Mouse (Mus musculus) hindbrain, embryonic 10.5 days (tissue): ENCODE measurements around the gene Dnah10. TPM values are rescaled to one million over a fixed set of nuclear protein-coding genes. Genes with fewer than 3 reads are reported as not detected.

Experiments
- DNase-seq: peaks from one replicate; pipeline ENCODE4 v3.0.0-alpha.2; 2017; ENCODE audit warnings: low spot score
- H3K27ac ChIP-seq: fragments of 300-500 bp; sonication (generic); 2 replicates; pipeline ENCODE4 v1.5.1; 2016; ENCODE audit warnings: mild to moderate bottlenecking, moderate library complexity
- H3K27me3 ChIP-seq: fragments of 300-500 bp; sonication (generic); 2 replicates; pipeline ENCODE4 v1.6.1; 2016; ENCODE audit warnings: mild to moderate bottlenecking; ENCODE audit not compliant: poor library complexity, insufficient read depth, severe bottlenecking
- H3K36me3 ChIP-seq: fragments of 300-500 bp; sonication (generic); 2 replicates; pipeline ENCODE4 v1.6.1; 2016; ENCODE audit warnings: mild to moderate bottlenecking, moderate library complexity
- H3K4me1 ChIP-seq: fragments of 300-500 bp; sonication (generic); replicated peaks from 2 replicates; pipeline ENCODE4 v1.6.1; 2016; ENCODE audit warnings: mild to moderate bottlenecking
- H3K4me3 ChIP-seq: fragments of 300-500 bp; sonication (generic); 2 replicates; pipeline ENCODE4 v1.5.1; 2016; ENCODE audit warnings: mild to moderate bottlenecking, moderate library complexity
- H3K9me3 ChIP-seq: fragments of 300-500 bp; sonication (generic); 2 replicates; pipeline ENCODE4 v1.6.1; 2016; ENCODE audit warnings: mild to moderate bottlenecking, moderate library complexity
- WGBS: fragments of 180-500 bp; shearing (Covaris S2); methylation state at CpG from one replicate; pipeline ENCODE4 v1.1.7; 2016; 5-methylcytosine and 5-hydroxymethylcytosine counted together
- polyA plus RNA-seq: library from polyadenylated mRNA; unstranded; fragments of >200 nt; fragmentation: Nextera tagmentation; extraction: Ambion mirVana; gene quantifications from 2 replicates; pipeline ENCODE4 v1.2.1, GENCODE M21; 2016

The Dnah10 gene
- polyA plus RNA-seq, 1 experiment from 2014 or later, result 0.31 TPM

GRCm38 (mm10) chr5:124853079-124853478 is 128.2 kb downstream of the Dnah10 start:
- no peak overlapping the region for H3K4me3 ChIP-seq
- WGBS, result 87% methylated on average over 2 of the region's 2 CpGs
- no peak for DNase-seq
- H3K4me1 ChIP-seq, result peaks cover 5% of the 10 kb centered on the region; the same call in 1 of the 2 replicates
- H3K27ac ChIP-seq, result no peak overlapping the region; the same call in 1 of the 2 replicates
- no peaks in the 10 kb centered on the region for H3K27me3 ChIP-seq
- no peaks in the 10 kb centered on the region for H3K9me3 ChIP-seq
- no peaks in the 10 kb centered on the region for H3K36me3 ChIP-seq

- WGBS, result 93% methylated on average over 4 of the region's 4 CpGs
- no peak overlapping the region for H3K27ac ChIP-seq
- peaks cover 6% of the 10 kb centered on the region; the same call in 1 of the 2 replicates for H3K27me3 ChIP-seq
- no peaks in the 10 kb centered on the region for H3K9me3 ChIP-seq
- no peak for DNase-seq
- H3K4me1 ChIP-seq, result peaks cover 5% of the 10 kb centered on the region; the same call in 1 of the 2 replicates
- no peaks in the 10 kb centered on the region for H3K36me3 ChIP-seq
- H3K4me3 ChIP-seq, result no peak overlapping the region
These were observed 129.3 kb downstream of the Dnah10 start for GRCm38 (mm10) chr5:124854202-124854601.

- H3K4me3 ChIP-seq, result no peak overlapping the region; the same call in 1 of the 2 replicates
- peaks cover 4% of the 10 kb centered on the region for H3K36me3 ChIP-seq
- peaks cover 32% of the 10 kb centered on the region for H3K4me1 ChIP-seq
- no peaks in the 10 kb centered on the region for H3K9me3 ChIP-seq
- peaks cover 33% of the 10 kb centered on the region for H3K27me3 ChIP-seq
- H3K27ac ChIP-seq, result no peak overlapping the region
- WGBS, result 20% methylated on average over 5 of the region's 5 CpGs
- DNase-seq, result peak; percentile 11
These were observed 135.1 kb downstream of the Dnah10 start for GRCm38 (mm10) chr5:124860013-124860412.

- peaks cover 33% of the 10 kb centered on the region for H3K27me3 ChIP-seq
- peak overlapping the region; percentile 99 for H3K4me3 ChIP-seq
- H3K9me3 ChIP-seq, result no peaks in the 10 kb centered on the region
- DNase-seq, result peak; percentile 33
- WGBS, result under 1% methylated on average over 33 of the region's 33 CpGs
- H3K4me1 ChIP-seq, result peaks cover 34% of the 10 kb centered on the region
- H3K36me3 ChIP-seq, result peaks cover 19% of the 10 kb centered on the region
- peak overlapping the region; percentile 99 for H3K27ac ChIP-seq
These were observed 136.6 kb downstream of the Dnah10 start for GRCm38 (mm10) chr5:124861463-124861862.

GRCm38 (mm10) chr5:124862013-124862866 is 137.4 kb downstream of the Dnah10 start, which contains the start of the genes Ccdc92 and Zfp664:
Gene Ccdc92, minus strand, starts transcription at chr5:124862424.
Gene Zfp664, plus strand, starts transcription at chr5:124862691.
- H3K4me1 ChIP-seq, result peaks cover 39% of the 10 kb centered on the region
- H3K36me3 ChIP-seq, result peaks cover 27% of the 10 kb centered on the region
- H3K27ac ChIP-seq, result peak within 1 kb of the TSS; percentile 99
- DNase-seq, result peak; percentile 98
- H3K27me3 ChIP-seq, result peaks cover 33% of the 10 kb centered on the region
- H3K9me3 ChIP-seq, result no peaks in the 10 kb centered on the region
- WGBS, result under 1% methylated on average over 103 of the region's 103 CpGs
- peak within 1 kb of the TSS; percentile 99 for H3K4me3 ChIP-seq

GRCm38 (mm10) chr5:124862871-124863741 is 138.2 kb downstream of the Dnah10 start:
- Histone ChIP-seq H3K4me1 (peaks cover 47% of the 10 kb centered on the region), H3K27me3 (peaks cover 33% of the 10 kb centered on the region), H3K9me3 (no peaks in the 10 kb centered on the region), H3K27ac (peak overlapping the region; percentile 99), H3K36me3 (peaks cover 35% of the 10 kb centered on the region), H3K4me3 (peak overlapping the region; percentile 99)
- under 1% methylated on average over 88 of the region's 88 CpGs for WGBS
- DNase-seq, result peak; percentile 66

GRCm38 (mm10) chr5:124868981-124869380 is 144.1 kb downstream of the Dnah10 start:
- H3K4me1 ChIP-seq, result peaks cover 41% of the 10 kb centered on the region
- H3K27ac ChIP-seq, result no peak overlapping the region
- H3K36me3 ChIP-seq, result peaks cover 76% of the 10 kb centered on the region
- 60% methylated on average over 4 of the region's 4 CpGs for WGBS
- peak; percentile 39 for DNase-seq
- H3K4me3 ChIP-seq, result no peak overlapping the region
- H3K27me3 ChIP-seq, result no peaks in the 10 kb centered on the region
- no peaks in the 10 kb centered on the region for H3K9me3 ChIP-seq

GRCm38 (mm10) chr5:124872033-124872432 is 147.1 kb downstream of the Dnah10 start:
- 81% methylated on average over 2 of the region's 2 CpGs for WGBS
- Histone ChIP-seq H3K9me3 (no peaks in the 10 kb centered on the region), H3K36me3 (peaks cover 80% of the 10 kb centered on the region), H3K4me3 (no peak overlapping the region), H3K4me1 (peaks cover 25% of the 10 kb centered on the region), H3K27me3 (no peaks in the 10 kb centered on the region), H3K27ac (no peak overlapping the region)
- DNase-seq, result no peak

- 90% methylated on average over 3 of the region's 3 CpGs for WGBS
- no peak overlapping the region for H3K4me3 ChIP-seq
- no peak for DNase-seq
- peaks cover 80% of the 10 kb centered on the region for H3K36me3 ChIP-seq
- H3K4me1 ChIP-seq, result peaks cover 16% of the 10 kb centered on the region
- no peaks in the 10 kb centered on the region for H3K9me3 ChIP-seq
- H3K27me3 ChIP-seq, result no peaks in the 10 kb centered on the region
- no peak overlapping the region for H3K27ac ChIP-seq
These were observed 148.2 kb downstream of the Dnah10 start for GRCm38 (mm10) chr5:124873096-124873495.

GRCm38 (mm10) chr5:124873890-124874601 is 149.2 kb downstream of the Dnah10 start:
- Histone ChIP-seq H3K27me3 (no peaks in the 10 kb centered on the region), H3K27ac (no peak overlapping the region), H3K9me3 (no peaks in the 10 kb centered on the region), H3K4me3 (no peak overlapping the region), H3K36me3 (peaks cover 82% of the 10 kb centered on the region), H3K4me1 (peaks cover 16% of the 10 kb centered on the region)
- DNase-seq, result no peak
- WGBS, result 90% methylated on average over 6 of the region's 6 CpGs

- no peak for DNase-seq
- Histone ChIP-seq H3K4me1 (no peaks in the 10 kb centered on the region; the same call in 1 of the 2 replicates), H3K36me3 (peaks cover 98% of the 10 kb centered on the region), H3K9me3 (no peaks in the 10 kb centered on the region), H3K27me3 (no peaks in the 10 kb centered on the region), H3K27ac (no peak overlapping the region), H3K4me3 (no peak overlapping the region)
- 97% methylated on average over 4 of the region's 4 CpGs for WGBS
These were observed 154.4 kb downstream of the Dnah10 start for GRCm38 (mm10) chr5:124879251-124879650.

- H3K27me3 ChIP-seq, result no peaks in the 10 kb centered on the region
- WGBS, result 86% methylated on average over 6 of the region's 6 CpGs
These were observed 154.9 kb downstream of the Dnah10 start for GRCm38 (mm10) chr5:124879801-124880200.

More at GRCm38 (mm10) chr5:124879801-124880200, 154.9 kb downstream of the Dnah10 start:
- no peak overlapping the region for H3K27ac ChIP-seq
- H3K9me3 ChIP-seq, result no peaks in the 10 kb centered on the region
- H3K36me3 ChIP-seq, result peaks cover 98% of the 10 kb centered on the region
- DNase-seq, result no peak
- no peaks in the 10 kb centered on the region; the same call in 1 of the 2 replicates for H3K4me1 ChIP-seq
- no peak overlapping the region for H3K4me3 ChIP-seq
